Mouse (Mus musculus) E14TG2a.4 (cell line): ENCODE results near the gene 2900011O08Rik.

ENCODE experiments used
- CTCF ChIP-seq: conservative IDR thresholded peaks from 2 replicates; pipeline ENCODE4 v1.5.1; 2014; ENCODE audit warnings: low read length
- NANOG ChIP-seq: IDR thresholded peaks from 2 replicates; pipeline ENCODE4 v1.6.1; 2014; ENCODE audit warnings: borderline replicate concordance, low read length, mixed read lengths
- POU5F1 ChIP-seq: IDR thresholded peaks from 2 replicates; pipeline ENCODE4 v1.6.1; 2014; ENCODE audit warnings: low read length, borderline replicate concordance

GRCm38 (mm10) chr16:14029072-14029471 lies 42.7 kb downstream of the 2900011O08Rik start:
- TF ChIP-seq CTCF = no peak
- TF ChIP-seq NANOG = no peak
- no peak for TF ChIP-seq POU5F1
